Mouse (Mus musculus) intestine, postnatal 0 days (tissue): ENCODE measurements around the gene Cpxm1. TPM values are rescaled to one million over a fixed set of nuclear protein-coding genes. Genes with fewer than 3 reads are reported as not detected.
A peak's percentile ranks its signal among the peaks of the same experiment; 100 is the strongest.

Experiments
- ATAC-seq: fragments of 200-750 bp; cut with Nextera tagmentation; 2 replicates; pipeline ENCODE4 v1.8.0; 2017; ENCODE audit warnings: mild to moderate bottlenecking, moderate TSS enrichment, moderate library complexity
- H3K27ac ChIP-seq: fragments of 300-500 bp; sonication (generic); 2 replicates; pipeline ENCODE4 v1.5.1; 2014; ENCODE audit warnings: mild to moderate bottlenecking, low read depth, low read length, moderate library complexity
- H3K27me3 ChIP-seq: fragments of 300-500 bp; sonication (generic); replicated peaks from 2 replicates; pipeline ENCODE4 v1.6.1; 2014; ENCODE audit warnings: low read length, mixed read lengths; ENCODE audit not compliant: control insufficient read depth, insufficient read depth
- H3K36me3 ChIP-seq: fragments of 300-500 bp; sonication (generic); 2 replicates; pipeline ENCODE4 v1.6.1; 2014; ENCODE audit warnings: mild to moderate bottlenecking, moderate library complexity; ENCODE audit not compliant: control insufficient read depth, insufficient read depth
- H3K4me1 ChIP-seq: fragments of 300-500 bp; sonication (generic); replicated peaks from 2 replicates; pipeline ENCODE4 v1.6.1; 2014; ENCODE audit warnings: antibody characterized with exemption, low read length, mixed read lengths; ENCODE audit not compliant: control insufficient read depth, insufficient read depth
- H3K4me2 ChIP-seq: fragments of 300-500 bp; sonication (generic); replicated peaks from 2 replicates; pipeline ENCODE4 v1.6.1; 2014; ENCODE audit warnings: low read depth, mild to moderate bottlenecking, moderate library complexity
- H3K4me3 ChIP-seq: fragments of 300-500 bp; sonication (generic); 2 replicates; pipeline ENCODE4 v1.5.1; 2014; ENCODE audit warnings: low read depth, low read length
- H3K9ac ChIP-seq: fragments of 300-500 bp; sonication (generic); 2 replicates; pipeline ENCODE4 v1.6.1; 2014; ENCODE audit warnings: mild to moderate bottlenecking, low read depth, low read length
- H3K9me3 ChIP-seq: fragments of 300-500 bp; sonication (generic); 2 replicates; pipeline ENCODE4 v1.6.1; 2016; ENCODE audit warnings: mixed run types; ENCODE audit not compliant: control insufficient read depth
- CTCF ChIP-seq: sonication (generic); IDR thresholded peaks from 2 replicates; pipeline ENCODE4 v1.5.1; 2016; ENCODE audit warnings: low read depth, mild to moderate bottlenecking, control low read depth, antibody characterized with exemption, moderate library complexity
- WGBS: fragments of 180-500 bp; shearing (Covaris S2); extraction: QIAGEN DNeasy Blood & Tissue Kit; methylation state at CpG from one replicate; pipeline ENCODE4 v1.1.7; 2014; 5-methylcytosine and 5-hydroxymethylcytosine counted together
- polyA plus RNA-seq: library from polyadenylated mRNA; unstranded; fragments of >200 nt; fragmentation: Nextera tagmentation; extraction: Ambion mirVana; gene quantifications from 2 replicates; pipeline ENCODE4 v1.2.1, GENCODE M21; 2015

Gene Cpxm1
- polyA plus RNA-seq, 1 experiment from 2014 or later = 7.8 TPM

- H3K9me3 ChIP-seq = no peaks in the 10 kb centered on the region
- H3K27ac ChIP-seq = no peak within 1 kb of the TSS
- no peak for TF ChIP-seq CTCF
- no peaks in the 10 kb centered on the region for H3K27me3 ChIP-seq
- no peak for ATAC-seq
- no peak within 1 kb of the TSS for H3K4me3 ChIP-seq
- 72% methylated on average over 2 of the region's 2 CpGs for WGBS
- H3K9ac ChIP-seq = no peak within 1 kb of the TSS
- no peaks in the 10 kb centered on the region for H3K4me1 ChIP-seq
- H3K36me3 ChIP-seq = no peaks in the 10 kb centered on the region
- H3K4me2 ChIP-seq = no peak within 1 kb of the TSS
Observed at GRCm38 (mm10) chr2:130406178-130406577, 8.8 kb upstream of the Cpxm1 start, which contains the start of gene Tmem239. TSS of gene Tmem239 (plus strand) at chr2:130406478.

- 72% methylated on average over 1 of the region's 1 CpGs for WGBS
- H3K36me3 ChIP-seq = no peaks in the 10 kb centered on the region
- no peak within 1 kb of the TSS for H3K4me2 ChIP-seq
- H3K27ac ChIP-seq = no peak within 1 kb of the TSS
- ATAC-seq = no peak
- H3K9ac ChIP-seq = no peak within 1 kb of the TSS
- H3K27me3 ChIP-seq = no peaks in the 10 kb centered on the region
- no peak for TF ChIP-seq CTCF
- no peak within 1 kb of the TSS for H3K4me3 ChIP-seq
- no peaks in the 10 kb centered on the region for H3K9me3 ChIP-seq
- no peaks in the 10 kb centered on the region for H3K4me1 ChIP-seq
Observed at GRCm38 (mm10) chr2:130404939-130405338, 7.6 kb upstream of the Cpxm1 start, which contains the start of the genes Gm28372 and 1700020A23Rik. TSS of gene Gm28372 (plus strand) at chr2:130405239. TSS of gene 1700020A23Rik (plus strand) at chr2:130405259.

GRCm38 (mm10) chr2:130401891-130402290 lies 4.5 kb upstream of the Cpxm1 start:
- WGBS = 73% methylated on average over 4 of the region's 4 CpGs

GRCm38 (mm10) chr2:130400046-130400445 lies 2.7 kb upstream of the Cpxm1 start:
- no peak for ATAC-seq
- 83% methylated on average over 1 of the region's 1 CpGs for WGBS
- H3K4me2 ChIP-seq = no peak overlapping the region

More at GRCm38 (mm10) chr2:130401891-130402290, 4.5 kb upstream of the Cpxm1 start:
- Histone ChIP-seq H3K4me2 (no peak overlapping the region), H3K4me1 (no peaks in the 10 kb centered on the region; the same call in 1 of the 2 replicates), H3K27me3 (peaks cover 8% of the 10 kb centered on the region; the same call in 1 of the 2 replicates), H3K36me3 (no peaks in the 10 kb centered on the region), H3K9ac (no peak overlapping the region), H3K4me3 (no peak overlapping the region), H3K27ac (no peak overlapping the region), H3K9me3 (no peaks in the 10 kb centered on the region)
- TF ChIP-seq CTCF = no peak
- no peak for ATAC-seq

GRCm38 (mm10) chr2:130398091-130398490 lies 717 bp upstream of the Cpxm1 start:
- 26% methylated on average over 10 of the region's 14 CpGs for WGBS
- H3K4me1 ChIP-seq = no peaks in the 10 kb centered on the region; the same call in 1 of the 2 replicates
- no peak overlapping the region for H3K27ac ChIP-seq
- H3K9me3 ChIP-seq = no peaks in the 10 kb centered on the region
- peak overlapping the region; percentile 76 for H3K4me2 ChIP-seq
- H3K36me3 ChIP-seq = no peaks in the 10 kb centered on the region; the same call in 1 of the 2 replicates
- TF ChIP-seq CTCF = no peak
- ATAC-seq = no peak
- H3K4me3 ChIP-seq = peak overlapping the region; percentile 48; the same call in 1 of the 2 replicates
- H3K27me3 ChIP-seq = peaks cover 8% of the 10 kb centered on the region; the same call in 1 of the 2 replicates
- H3K9ac ChIP-seq = no peak overlapping the region

More at GRCm38 (mm10) chr2:130400046-130400445, 2.7 kb upstream of the Cpxm1 start:
- no peak for TF ChIP-seq CTCF
- Histone ChIP-seq H3K9ac (no peak overlapping the region), H3K9me3 (no peaks in the 10 kb centered on the region), H3K27me3 (peaks cover 8% of the 10 kb centered on the region; the same call in 1 of the 2 replicates), H3K36me3 (no peaks in the 10 kb centered on the region), H3K4me1 (no peaks in the 10 kb centered on the region; the same call in 1 of the 2 replicates), H3K27ac (no peak overlapping the region), H3K4me3 (no peak overlapping the region)

GRCm38 (mm10) chr2:130395696-130396095 lies 1.7 kb downstream of the Cpxm1 start:
- Histone ChIP-seq H3K9me3 (no peaks in the 10 kb centered on the region), H3K9ac (no peak overlapping the region), H3K4me1 (no peaks in the 10 kb centered on the region; the same call in 1 of the 2 replicates), H3K36me3 (no peaks in the 10 kb centered on the region; the same call in 1 of the 2 replicates), H3K4me3 (no peak overlapping the region), H3K4me2 (no peak overlapping the region), H3K27me3 (peaks cover 8% of the 10 kb centered on the region; the same call in 1 of the 2 replicates), H3K27ac (no peak overlapping the region)
- no peak for TF ChIP-seq CTCF
- WGBS = 94% methylated on average over 11 of the region's 11 CpGs
- no peak for ATAC-seq
